ENCODE assay signal across 8 mouse cellular contexts in the genomic region with DNA sequence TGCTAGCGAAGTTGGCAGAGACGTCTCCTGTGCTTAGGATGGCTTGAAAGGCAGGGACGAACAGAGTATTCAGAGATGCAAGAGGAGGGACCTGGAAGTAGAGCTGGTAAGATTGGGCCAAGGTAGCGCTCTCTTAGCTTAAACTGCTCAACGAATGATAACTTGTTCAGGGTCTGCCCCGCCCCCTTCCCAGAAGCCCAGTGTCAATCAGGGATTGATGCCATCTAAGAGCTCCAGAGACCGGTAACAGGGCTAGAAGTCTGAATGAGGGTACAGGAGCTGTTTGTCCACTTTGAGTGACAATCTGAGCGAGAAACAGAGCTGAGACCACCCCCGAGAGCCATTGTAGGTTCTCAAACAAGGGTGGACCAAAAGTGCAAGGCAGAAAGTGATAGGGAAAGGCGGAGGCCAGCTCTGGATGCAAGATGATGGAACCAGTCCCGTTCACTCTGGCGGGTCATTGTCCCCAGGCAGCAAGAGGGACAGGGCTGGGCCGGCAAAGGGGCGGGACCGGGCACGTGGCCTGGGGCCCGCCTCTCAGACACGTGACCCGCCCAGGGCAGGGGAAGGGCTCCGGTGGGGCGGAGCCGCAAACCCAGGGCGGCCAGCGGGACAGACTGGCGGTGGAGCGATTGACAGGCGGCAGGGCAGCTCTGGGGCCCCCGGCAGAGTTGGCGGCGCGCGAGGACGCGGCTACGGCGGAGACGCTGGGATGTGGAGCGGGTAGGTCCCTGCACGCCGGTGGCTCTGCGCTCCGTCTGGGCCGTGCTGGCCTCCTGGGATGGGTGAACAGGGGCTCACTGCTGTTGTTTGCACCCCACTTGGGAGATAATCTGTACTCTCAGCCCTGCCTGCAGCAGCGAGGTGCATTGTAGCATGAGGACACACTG. TPM values are rescaled to one million over a fixed set of nuclear protein-coding genes. Genes with fewer than 3 reads are reported as not detected.
DNase-seq lines count a peak whose midpoint lies in the region; ATAC-seq and TF ChIP-seq lines count a peak whose summit lies in the region.

No protein-coding gene starts in this region.

- peak overlapping the region; percentile 64 for H3K27ac ChIP-seq in embryonic facial prominence, embryonic 14.5 days (replicated peaks; ENCODE audit: low read depth, low read length)
- H3K27ac ChIP-seq in limb, embryonic 15.5 days, result peak overlapping the region; percentile 81
- H3K27ac ChIP-seq in midbrain, embryonic 16.5 days (ENCODE audit: low read length), result peak overlapping the region; percentile 23; the same call in 1 of the 2 replicates
- H3K27ac ChIP-seq in spleen, adult 2 months (ENCODE audit: insufficient read depth, low read length), result no peak overlapping the region

- peaks cover 49% of the 10 kb centered on the region for H3K4me1 ChIP-seq in embryonic facial prominence, embryonic 14.5 days (ENCODE audit: control insufficient read depth, insufficient read depth, low read length)
- H3K4me1 ChIP-seq in limb, embryonic 15.5 days, result peaks cover 65% of the 10 kb centered on the region
- peaks cover 12% of the 10 kb centered on the region for H3K4me1 ChIP-seq in midbrain, embryonic 16.5 days (ENCODE audit: control insufficient read depth, insufficient read depth, low read length)
- peaks cover 6% of the 10 kb centered on the region for H3K4me1 ChIP-seq in spleen, adult 2 months (ENCODE audit: control insufficient read depth, insufficient read depth, insufficient read length)

- peak; percentile 81 for DNase-seq in 3134 (ENCODE audit: extremely low read depth, insufficient read length, low spot score)
- peak; percentile 76 to 86 for DNase-seq in adrenal gland, postnatal 4 days (ENCODE audit: low spot score in 2 of 2)
- peak; percentile 92 for DNase-seq in embryonic facial prominence, embryonic 14.5 days (ENCODE audit: low spot score)
- DNase-seq in heart, adult 8-10 months (ENCODE audit: low spot score), result peak; percentile 91
- peak; percentile 94 for DNase-seq in kidney, adult 9 months
- DNase-seq in spleen, adult 2 months (ENCODE audit: low read depth in 1 of 2, low spot score in 2 of 2), result peak; percentile 5 to 75

- H3K36me3 ChIP-seq in embryonic facial prominence, embryonic 14.5 days (ENCODE audit: control insufficient read depth, insufficient read depth, low read length), result no peaks in the 10 kb centered on the region
- H3K36me3 ChIP-seq in limb, embryonic 15.5 days, result no peaks in the 10 kb centered on the region
- no peaks in the 10 kb centered on the region for H3K36me3 ChIP-seq in midbrain, embryonic 16.5 days (ENCODE audit: control insufficient read depth, insufficient read depth, low read length)
- no peaks in the 10 kb centered on the region for H3K36me3 ChIP-seq in spleen, adult 2 months (ENCODE audit: control insufficient read depth, insufficient read depth, low read length)

- 6% methylated on average over 37 of the region's 44 CpGs for WGBS in embryonic facial prominence, embryonic 14.5 days
- 6% methylated on average over 44 of the region's 44 CpGs for WGBS in limb, embryonic 15.5 days
- 5% methylated on average over 40 of the region's 44 CpGs for WGBS in midbrain, embryonic 16.5 days
- 13% methylated on average over 44 of the region's 44 CpGs for WGBS in spleen, adult 2 months

- no peak for TF ChIP-seq CTCF in spleen, adult 2 months (IDR thresholded peaks at IDR 0.05; ENCODE audit: extremely low read depth, insufficient read depth, insufficient read length, insufficient replicate concordance)

- H3K4me3 ChIP-seq in embryonic facial prominence, embryonic 14.5 days (ENCODE audit: low read depth, low read length), result peak overlapping the region; percentile 65
- H3K4me3 ChIP-seq in limb, embryonic 15.5 days, result peak overlapping the region; percentile 67
- peak overlapping the region; percentile 65 for H3K4me3 ChIP-seq in midbrain, embryonic 16.5 days (ENCODE audit: low read depth, low read length)
- peak overlapping the region; percentile 59 for H3K4me3 ChIP-seq in spleen, adult 2 months (ENCODE audit: extremely low read depth, insufficient read depth, insufficient read length)

- no peak for TF ChIP-seq POLR2A in spleen, adult 2 months (IDR thresholded peaks at IDR 0.05; ENCODE audit: low read depth, low read length)

- peak overlapping the region; percentile 79 for H3K9ac ChIP-seq in embryonic facial prominence, embryonic 14.5 days (ENCODE audit: low read depth, low read length)
- peak overlapping the region; percentile 69 for H3K9ac ChIP-seq in limb, embryonic 15.5 days
- H3K9ac ChIP-seq in midbrain, embryonic 16.5 days (ENCODE audit: low read depth, low read length), result peak overlapping the region; percentile 79

- H3K27me3 ChIP-seq in embryonic facial prominence, embryonic 14.5 days (replicated peaks; ENCODE audit: control insufficient read depth, insufficient read depth, low read length), result no peaks in the 10 kb centered on the region
- H3K27me3 ChIP-seq in limb, embryonic 15.5 days, result no peaks in the 10 kb centered on the region
- no peaks in the 10 kb centered on the region for H3K27me3 ChIP-seq in midbrain, embryonic 16.5 days (ENCODE audit: control insufficient read depth, insufficient read depth, low read depth, low read length)
- peaks cover 3% of the 10 kb centered on the region; the same call in 1 of the 2 replicates for H3K27me3 ChIP-seq in spleen, adult 2 months (ENCODE audit: control insufficient read depth, insufficient read depth, low read length)

- H3K4me2 ChIP-seq in embryonic facial prominence, embryonic 14.5 days (ENCODE audit: low read depth, low read length), result peak overlapping the region; percentile 83
- H3K4me2 ChIP-seq in limb, embryonic 15.5 days, result peak overlapping the region; percentile 87
- peak overlapping the region; percentile 75 for H3K4me2 ChIP-seq in midbrain, embryonic 16.5 days (ENCODE audit: low read length)

- H3K9me3 ChIP-seq in embryonic facial prominence, embryonic 14.5 days (ENCODE audit: control insufficient read depth, low read length), result no peaks in the 10 kb centered on the region
- no peaks in the 10 kb centered on the region for H3K9me3 ChIP-seq in limb, embryonic 15.5 days
- H3K9me3 ChIP-seq in midbrain, embryonic 16.5 days (replicated peaks; ENCODE audit: control insufficient read depth, low read length, poor library complexity, severe bottlenecking), result no peaks in the 10 kb centered on the region

- peak; percentile 92 for ATAC-seq in embryonic facial prominence, embryonic 14.5 days (ENCODE audit: low read depth)
- peak; percentile 87 for ATAC-seq in limb, embryonic 15.5 days (ENCODE audit: insufficient number of reproducible peaks, low FRiP score, low TSS enrichment, low read depth)
- ATAC-seq in midbrain, embryonic 16.5 days, result peak; percentile 94

RNA-seq across cellular contexts. Expression of a gene that starts 16.4 kb away (rescaled TPM):
- total RNA-seq in adrenal gland, postnatal 4 days (2021), result 10 to 100 TPM; 21.8 to 23.9 TPM
- 48.1 and 54.4 TPM in 2 replicates for polyA plus RNA-seq in embryonic facial prominence, embryonic 14.5 days (2014; fragmentation: Nextera tagmentation; extraction: Ambion mirVana)
- 1 to 10 TPM; 6.3 to 8.1 (median 7.5) TPM for total RNA-seq in heart, adult 8-10 months (2022)
- 44.8 and 45.1 TPM in 2 replicates for polyA plus RNA-seq in limb, embryonic 15.5 days (2015; fragmentation: Nextera tagmentation; extraction: Ambion mirVana)
- polyA plus RNA-seq in midbrain, embryonic 16.5 days (2015; fragmentation: Nextera tagmentation; extraction: Ambion mirVana), result 21.4 and 21.8 TPM in 2 replicates
- 73.5 and 77.8 TPM in 2 replicates for polyA plus RNA-seq in spleen, adult 2 months (2012; rRNA removed)

RNA-seq across cellular contexts. Expression of a gene that starts 16.4 kb away (rescaled TPM):
- total RNA-seq in adrenal gland, postnatal 4 days (2021), result 1 to 10 TPM in 1 of 2 experiments, under 1 TPM in 1; 0.71 to 2.2 TPM
- 1.5 and 2.2 TPM in 2 replicates for polyA plus RNA-seq in embryonic facial prominence, embryonic 14.5 days (2014; fragmentation: Nextera tagmentation; extraction: Ambion mirVana)
- under 1 TPM in 2 of 4 experiments, not detected in 2; 0.14 to 0.65 TPM for total RNA-seq in heart, adult 8-10 months (2022)
- 1.9 and 2.1 TPM in 2 replicates for polyA plus RNA-seq in limb, embryonic 15.5 days (2015; fragmentation: Nextera tagmentation; extraction: Ambion mirVana)
- polyA plus RNA-seq in midbrain, embryonic 16.5 days (2015; fragmentation: Nextera tagmentation; extraction: Ambion mirVana), result 2.9 TPM in 2 replicates
- 0.14 and 0.20 TPM in 2 replicates for polyA plus RNA-seq in spleen, adult 2 months (2012; rRNA removed)

RNA-seq across cellular contexts. Expression of a gene that starts 23.5 kb away (rescaled TPM):
- 10 to 100 TPM; 12.2 to 19.3 TPM for total RNA-seq in adrenal gland, postnatal 4 days (2021)
- 15.6 and 20.9 TPM in 2 replicates for polyA plus RNA-seq in embryonic facial prominence, embryonic 14.5 days (2014; fragmentation: Nextera tagmentation; extraction: Ambion mirVana)
- total RNA-seq in heart, adult 8-10 months (2022), result 10 to 100 TPM; 34.9 to 43.8 (median 37.4) TPM
- 12.7 and 17.1 TPM in 2 replicates for polyA plus RNA-seq in limb, embryonic 15.5 days (2015; fragmentation: Nextera tagmentation; extraction: Ambion mirVana)
- 31.6 and 38.2 TPM in 2 replicates for polyA plus RNA-seq in midbrain, embryonic 16.5 days (2015; fragmentation: Nextera tagmentation; extraction: Ambion mirVana)
- polyA plus RNA-seq in spleen, adult 2 months (2012; rRNA removed), result 22.0 and 24.3 TPM in 2 replicates

RNA-seq across cellular contexts. Expression of a gene that starts 37.5 kb away (rescaled TPM):
- total RNA-seq in adrenal gland, postnatal 4 days (2021), result 1,000 to 10,000 TPM; 1,555 to 1,573 TPM
- 1,690 and 1,712 TPM in 2 replicates for polyA plus RNA-seq in embryonic facial prominence, embryonic 14.5 days (2014; fragmentation: Nextera tagmentation; extraction: Ambion mirVana)
- 1,000 to 10,000 TPM; 2,773 to 3,210 (median 2,950) TPM for total RNA-seq in heart, adult 8-10 months (2022)
- 1,462 and 1,539 TPM in 2 replicates for polyA plus RNA-seq in limb, embryonic 15.5 days (2015; fragmentation: Nextera tagmentation; extraction: Ambion mirVana)
- polyA plus RNA-seq in midbrain, embryonic 16.5 days (2015; fragmentation: Nextera tagmentation; extraction: Ambion mirVana), result 1,587 and 1,694 TPM in 2 replicates
- 3,609 and 4,045 TPM in 2 replicates for polyA plus RNA-seq in spleen, adult 2 months (2012; rRNA removed)

Comparison
In these comparisons a context has a peak if more than half of its experiments do, and no peak if none do; other contexts are left out.
1. DNase-seq: peak in every context shown above with its lines; median percentile 94 in kidney, adult 9 months; 92 in embryonic facial prominence, embryonic 14.5 days; 91 in heart, adult 8-10 months; 81 in 3134; 81 in adrenal gland, postnatal 4 days; 40 in spleen, adult 2 months.